ENCODE assay signal across 9 mouse cellular contexts in genomic region chr15:99807776-99808735, GRCm38 (mm10). TPM values are rescaled to one million over a fixed set of nuclear protein-coding genes. Genes with fewer than 3 reads are reported as not detected.
DNase-seq lines count a peak whose midpoint lies in the region; ATAC-seq and TF ChIP-seq lines count a peak whose summit lies in the region.
"Had no signal": no experiment of that assay in that cellular context is flagged by ENCODE, and none has a peak within 500 bp of the region (broad histone marks: within the 10 kb centered on the region; RNA-seq: fewer than 3 reads in every experiment).

No protein-coding gene starts in this region.

- peak overlapping the region; percentile 44 for H3K9ac ChIP-seq in hindbrain, embryonic 13.5 days

- peaks cover 63% of the 10 kb centered on the region for H3K4me1 ChIP-seq in forebrain, embryonic 10.5 days
- H3K4me1 ChIP-seq in hindbrain, embryonic 13.5 days (replicated peaks) = peaks cover 34% of the 10 kb centered on the region

- peak overlapping the region; percentile 38; the same call in 1 of the 2 replicates for H3K27ac ChIP-seq in left cerebral cortex, adult 2 months
- H3K27ac ChIP-seq in forebrain, embryonic 10.5 days = peak overlapping the region; percentile 86
- H3K27ac ChIP-seq in hindbrain, embryonic 13.5 days = peak overlapping the region; percentile 90

- H3K4me3 ChIP-seq in left cerebral cortex, adult 2 months = no peak overlapping the region
- peak overlapping the region; percentile 29 for H3K4me3 ChIP-seq in forebrain, embryonic 10.5 days
- no peak overlapping the region for H3K4me3 ChIP-seq in hindbrain, embryonic 13.5 days
- no peak overlapping the region for H3K4me3 ChIP-seq in myocyte

- 25% methylated on average over 21 of the region's 21 CpGs for WGBS in forebrain, embryonic 10.5 days
- 28% methylated on average over 21 of the region's 21 CpGs for WGBS in hindbrain, embryonic 13.5 days

- ATAC-seq in hindbrain, embryonic 13.5 days (ENCODE audit: low FRiP score) = peak; percentile 78; the same call in 1 of the 2 replicates
- no peak for ATAC-seq in monocyte, adult 5-6 weeks (replicated peaks; ENCODE audit: insufficient number of reproducible peaks, low FRiP score, low TSS enrichment, poor library complexity, severe bottlenecking)
- no peak for ATAC-seq in cerebellum, adult (ENCODE audit: insufficient number of reproducible peaks, low FRiP score, low TSS enrichment)

- peaks cover 86% of the 10 kb centered on the region for H3K79me2 ChIP-seq in myocyte (ENCODE audit: control insufficient read depth, insufficient read depth)

- no peak for TF ChIP-seq POLR2A in myocyte (IDR thresholded peaks at IDR 0.05; ENCODE audit: insufficient read length, low read depth)

- peak overlapping the region; percentile 32 for H3K4me2 ChIP-seq in hindbrain, embryonic 13.5 days
- peak overlapping the region; percentile 52 for H3K4me2 ChIP-seq in myocyte (ENCODE audit: low read depth)

- intact Hi-C loops in left cerebral cortex, adult 2 months (cut with DNase I) = no loop called here

- H3ac ChIP-seq in myocyte (ENCODE audit: control insufficient read depth, insufficient read length) = no peak overlapping the region

- TF ChIP-seq CTCF in left cerebral cortex, adult 2 months (IDR thresholded peaks at IDR 0.05) = no peak

- peaks cover 26% of the 10 kb centered on the region for H3K27me3 ChIP-seq in forebrain, embryonic 10.5 days (ENCODE audit: poor library complexity, severe bottlenecking)
- no peaks in the 10 kb centered on the region for H3K27me3 ChIP-seq in hindbrain, embryonic 13.5 days
- H3K27me3 ChIP-seq in myocyte (ENCODE audit: control insufficient read depth, insufficient read depth, insufficient read length) = no peaks in the 10 kb centered on the region

- DNase-seq in left cerebral cortex, adult 2 months (ENCODE audit: extremely low spot score in 1 of 2, low spot score in 2 of 2) = no peak
- DNase-seq in left cerebral cortex, adult 18-20 months (ENCODE audit: low spot score in 2 of 2) = no peak
- DNase-seq in forebrain, embryonic 10.5 days (ENCODE audit: extremely low spot score, low spot score) = peak; percentile 68
- no peak for DNase-seq in adrenal gland, adult (ENCODE audit: inconsistent age in 2 of 2, low spot score in 1 of 2)
- DNase-seq: kidney, postnatal 25 days had no signal

- H3K9me3 ChIP-seq in forebrain, embryonic 10.5 days = no peaks in the 10 kb centered on the region
- H3K9me3 ChIP-seq in hindbrain, embryonic 13.5 days = no peaks in the 10 kb centered on the region

- H3K36me3 ChIP-seq in forebrain, embryonic 10.5 days (replicated peaks) = peaks cover 16% of the 10 kb centered on the region
- H3K36me3 ChIP-seq in hindbrain, embryonic 13.5 days = peaks cover 7% of the 10 kb centered on the region; the same call in 1 of the 2 replicates
- peaks cover 49% of the 10 kb centered on the region for H3K36me3 ChIP-seq in myocyte (ENCODE audit: control insufficient read depth, insufficient read depth)

TF ChIP-seq in myocyte, 11 proteins besides CTCF, POLR2A, EP300 and RAD21:
- TF ChIP-seq USF1 (IDR thresholded peaks at IDR 0.05; ENCODE audit: low read depth) (no peak), TCF12 (IDR thresholded peaks at IDR 0.05; ENCODE audit: insufficient read depth, poor library complexity, severe bottlenecking) (peak; percentile 49), MAX (IDR thresholded peaks at IDR 0.05; ENCODE audit: low read depth) (no peak), CEBPB (IDR thresholded peaks at IDR 0.05; ENCODE audit: insufficient read depth, poor library complexity, severe bottlenecking) (no peak), MYOD1 (IDR thresholded peaks at IDR 0.05; ENCODE audit: control insufficient read depth in 1 of 3, insufficient read length in 2 of 3, low read depth in 2 of 3) (peak; percentile 91 to 93 (median 92)), TCF3 (IDR thresholded peaks at IDR 0.05; ENCODE audit: insufficient read length, low read depth) (peak; percentile 32), POLR2AphosphoS2 (IDR thresholded peaks at IDR 0.05; ENCODE audit: insufficient read length, low read depth) (peak; percentile 64), REST (IDR thresholded peaks at IDR 0.05; ENCODE audit: insufficient read depth, insufficient read length) (no peak), MYOG (IDR thresholded peaks at IDR 0.05; ENCODE audit: control insufficient read depth in 1 of 3, insufficient read depth in 1 of 3, insufficient read length in 2 of 3, low read depth in 2 of 3) (peak; percentile 63 to 86 (median 85))
TF ChIP-seq in myocyte: peak in this region for 5.

RNA-seq across cellular contexts. Expression of gene Cers5, which starts 35.4 kb away (rescaled TPM):
- total RNA-seq in left cerebral cortex, adult 2 months (2021) = 10 to 100 TPM; 32.3 to 34.7 TPM
- 10 to 100 TPM; 34.4 to 35.2 TPM for total RNA-seq in left cerebral cortex, adult 18-20 months (2021)
- 57.6 and 59.5 TPM in 2 replicates for polyA plus RNA-seq in forebrain, embryonic 10.5 days (2016; fragmentation: Nextera tagmentation; extraction: Ambion mirVana)
- polyA plus RNA-seq in hindbrain, embryonic 13.5 days (2015; fragmentation: Nextera tagmentation; extraction: Ambion mirVana) = 73.6 and 74.3 TPM in 2 replicates
- 68.6 TPM for polyA plus RNA-seq in myocyte (2012; fragmentation: generic; extraction: Trizol)
- total RNA-seq in monocyte, adult 5-6 weeks (2017) = 56.2 to 67.9 TPM (median 57.5 TPM) in 3 replicates

Comparison
In these comparisons a context has a peak if more than half of its experiments do, and no peak if none do; other contexts are left out.
1. H3K27ac ChIP-seq: peak in every context shown above with its lines; median percentile 90 in hindbrain, embryonic 13.5 days; 86 in forebrain, embryonic 10.5 days; 38 in left cerebral cortex, adult 2 months.